Comparison of ENCODE assay signal across 8 mouse cellular contexts in genomic region chr11:76846011-76846877, GRCm38 (mm10). TPM values are rescaled to one million over a fixed set of nuclear protein-coding genes. Genes with fewer than 3 reads are reported as not detected.
DNase-seq lines count a peak whose midpoint lies in the region; ATAC-seq and TF ChIP-seq lines count a peak whose summit lies in the region.

No protein-coding gene starts in this region.

- under 1% methylated on average over 90 of the region's 90 CpGs for WGBS in forebrain, embryonic 15.5 days
- WGBS in lung, embryonic 14.5 days, result under 1% methylated on average over 78 of the region's 90 CpGs
- WGBS in olfactory bulb, adult 2 months, result under 1% methylated on average over 90 of the region's 90 CpGs

- H3K27ac ChIP-seq in left cerebral cortex, adult 2 months, result peak overlapping the region; percentile 94
- peak overlapping the region; percentile 92 for H3K27ac ChIP-seq in forebrain, embryonic 15.5 days (replicated peaks)
- peak overlapping the region; percentile 85 for H3K27ac ChIP-seq in lung, embryonic 14.5 days (ENCODE audit: low read depth)
- peak overlapping the region; percentile 78 for H3K27ac ChIP-seq in olfactory bulb, adult 2 months (ENCODE audit: insufficient read depth, low read depth, low read length)

- no peaks in the 10 kb centered on the region for H3K9me3 ChIP-seq in forebrain, embryonic 15.5 days
- no peaks in the 10 kb centered on the region for H3K9me3 ChIP-seq in lung, embryonic 14.5 days (ENCODE audit: low read depth, low read length)

- peak; percentile 29 to 37 for DNase-seq in left cerebral cortex, adult 2 months (ENCODE audit: extremely low spot score in 1 of 2, low spot score in 2 of 2)
- no peak for DNase-seq in left cerebral cortex, adult 9 months (ENCODE audit: low spot score in 2 of 2)
- peak; percentile 47 to 59 for DNase-seq in cerebellum, adult 18-20 months
- DNase-seq in kidney, adult 11 months, result peak; percentile 37
- DNase-seq in lung, embryonic 14.5 days, result peak; percentile 35
- peak; percentile 29 to 62 for DNase-seq in urinary bladder, postnatal 4 days (ENCODE audit: low spot score in 2 of 2)

- H3K27me3 ChIP-seq in forebrain, embryonic 15.5 days, result no peaks in the 10 kb centered on the region
- no peaks in the 10 kb centered on the region for H3K27me3 ChIP-seq in lung, embryonic 14.5 days (ENCODE audit: insufficient read depth, low read length)

- peak; percentile 73 for ATAC-seq in forebrain, embryonic 15.5 days (replicated peaks)
- ATAC-seq in lung, embryonic 14.5 days (ENCODE audit: insufficient read depth), result peak; percentile 66

- H3K36me3 ChIP-seq in forebrain, embryonic 15.5 days, result no peaks in the 10 kb centered on the region
- no peaks in the 10 kb centered on the region for H3K36me3 ChIP-seq in lung, embryonic 14.5 days (ENCODE audit: insufficient read depth)

- no peak for TF ChIP-seq POLR2A in olfactory bulb, adult 2 months (IDR thresholded peaks at IDR 0.05; ENCODE audit: insufficient read depth, low read depth, low read length)

- H3K4me3 ChIP-seq in left cerebral cortex, adult 2 months, result peak overlapping the region; percentile 98
- peak overlapping the region; percentile 91 for H3K4me3 ChIP-seq in forebrain, embryonic 15.5 days
- H3K4me3 ChIP-seq in lung, embryonic 14.5 days (ENCODE audit: low read depth, low read length), result peak overlapping the region; percentile 92
- H3K4me3 ChIP-seq in olfactory bulb, adult 2 months (ENCODE audit: insufficient read depth, low read depth, low read length), result peak overlapping the region; percentile 98

- TF ChIP-seq CTCF in left cerebral cortex, adult 2 months (IDR thresholded peaks at IDR 0.05), result no peak
- no peak for TF ChIP-seq CTCF in lung, embryonic 14.5 days (IDR thresholded peaks at IDR 0.05; ENCODE audit: low read depth)
- TF ChIP-seq CTCF in olfactory bulb, adult 2 months (IDR thresholded peaks at IDR 0.05; ENCODE audit: insufficient read depth, low read depth, low read length), result no peak

- H3K4me1 ChIP-seq in forebrain, embryonic 15.5 days, result peaks cover 48% of the 10 kb centered on the region
- peaks cover 10% of the 10 kb centered on the region; the same call in 1 of the 2 replicates for H3K4me1 ChIP-seq in lung, embryonic 14.5 days (ENCODE audit: insufficient read depth)
- H3K4me1 ChIP-seq in olfactory bulb, adult 2 months (ENCODE audit: control insufficient read depth, insufficient read depth, low read length), result peaks cover 6% of the 10 kb centered on the region; the same call in 1 of the 2 replicates

- H3K9ac ChIP-seq in forebrain, embryonic 15.5 days (replicated peaks), result peak overlapping the region; percentile 90
- H3K9ac ChIP-seq in lung, embryonic 14.5 days, result peak overlapping the region; percentile 83

- peak overlapping the region; percentile 95 for H3K4me2 ChIP-seq in forebrain, embryonic 15.5 days (replicated peaks)
- H3K4me2 ChIP-seq in lung, embryonic 14.5 days, result peak overlapping the region; percentile 98

- intact Hi-C loops in left cerebral cortex, adult 2 months (cut with DNase I), result loop anchor here (1.0 kb wide), 1 partner anchor 99 kb away; no protein-coding TSS in a partner anchor

RNA-seq across cellular contexts. Expression of gene Cpd, which starts 0.6 kb away (rescaled TPM):
- total RNA-seq in left cerebral cortex, adult 2 months (2021), result 10 to 100 TPM; 53.0 to 56.8 TPM
- 5.4 and 7.0 TPM in 2 replicates for polyA plus RNA-seq in forebrain, embryonic 15.5 days (2015; fragmentation: Nextera tagmentation; extraction: Ambion mirVana)
- 33.4 and 37.6 TPM in 2 replicates for polyA plus RNA-seq in lung, embryonic 14.5 days (2014; fragmentation: Nextera tagmentation; extraction: Ambion mirVana)
- not detected in 2 replicates for polyA plus RNA-seq in olfactory bulb, adult 2 months (2012; ENCODE audit: insufficient read depth, insufficient read length, low replicate concordance, missing spikeins)

RNA-seq across cellular contexts. Expression of gene Tmigd1, which starts 55.7 kb away (rescaled TPM):
- total RNA-seq in left cerebral cortex, adult 2 months (2021), result not detected
- not detected in 2 replicates for polyA plus RNA-seq in forebrain, embryonic 15.5 days (2015; fragmentation: Nextera tagmentation; extraction: Ambion mirVana)
- polyA plus RNA-seq in lung, embryonic 14.5 days (2014; fragmentation: Nextera tagmentation; extraction: Ambion mirVana), result 0.13 TPM in 1 of 2 replicates, not detected in the other
- not detected in 2 replicates for polyA plus RNA-seq in olfactory bulb, adult 2 months (2012; ENCODE audit: insufficient read depth, insufficient read length, low replicate concordance, missing spikeins)

Comparison
In these comparisons a context has a peak if more than half of its experiments do, and no peak if none do; other contexts are left out.
1. DNase-seq: peak in left cerebral cortex, adult 2 months (2 of 2), cerebellum, adult 18-20 months (2 of 2), kidney, adult 11 months (single experiment), lung, embryonic 14.5 days (single experiment) and urinary bladder, postnatal 4 days (2 of 2); none in left cerebral cortex, adult 9 months (0 of 2).
2. Peak in every context shown above with its lines, with median percentiles within 50 percentile points of each other: H3K27ac ChIP-seq and H3K4me3 ChIP-seq.